8 mouse cellular contexts compared by ENCODE assay signal in genomic region chr4:131860492-131861340, GRCm38 (mm10). TPM values are rescaled to one million over a fixed set of nuclear protein-coding genes. Genes with fewer than 3 reads are reported as not detected.
DNase-seq lines count a peak whose midpoint lies in the region; ATAC-seq lines count a peak whose summit lies in the region.

No protein-coding gene starts in this region.

- H3K27me3 ChIP-seq in forebrain, embryonic 16.5 days (replicated peaks; ENCODE audit: control insufficient read depth, insufficient read depth, low read length), result no peaks in the 10 kb centered on the region
- no peaks in the 10 kb centered on the region for H3K27me3 ChIP-seq in lung, embryonic 15.5 days

- no peak overlapping the region for H3K4me2 ChIP-seq in forebrain, embryonic 16.5 days (ENCODE audit: low read length)
- H3K4me2 ChIP-seq in lung, embryonic 15.5 days, result no peak overlapping the region

- no peaks in the 10 kb centered on the region for H3K4me1 ChIP-seq in forebrain, embryonic 16.5 days (replicated peaks; ENCODE audit: control insufficient read depth, insufficient read depth, low read length)
- no peaks in the 10 kb centered on the region for H3K4me1 ChIP-seq in lung, embryonic 15.5 days

- no peak overlapping the region for H3K27ac ChIP-seq in forebrain, embryonic 16.5 days (ENCODE audit: low read length)
- no peak overlapping the region for H3K27ac ChIP-seq in lung, embryonic 15.5 days

- H3K36me3 ChIP-seq in forebrain, embryonic 16.5 days (ENCODE audit: control insufficient read depth, insufficient read depth), result peaks cover 2% of the 10 kb centered on the region; the same call in 1 of the 2 replicates
- peaks cover 36% of the 10 kb centered on the region for H3K36me3 ChIP-seq in lung, embryonic 15.5 days

- H3K4me3 ChIP-seq in forebrain, embryonic 16.5 days (replicated peaks; ENCODE audit: low read length), result no peak overlapping the region
- H3K4me3 ChIP-seq in lung, embryonic 15.5 days, result no peak overlapping the region

- no peaks in the 10 kb centered on the region for H3K9me3 ChIP-seq in forebrain, embryonic 16.5 days (ENCODE audit: control insufficient read depth, low read length)
- no peaks in the 10 kb centered on the region for H3K9me3 ChIP-seq in lung, embryonic 15.5 days

- peak; percentile 65 for DNase-seq in MN1 (ENCODE audit: low spot score)
- DNase-seq in c-Kit-positive CD71-positive TER-119-positive erythroid progenitor cells, embryonic 14.5 days (ENCODE audit: low spot score), result peak; percentile 74
- peak; percentile 91 for DNase-seq in heart, postnatal 4 days
- DNase-seq in layer of hippocampus, adult 9-10 months (ENCODE audit: low spot score), result peak; percentile 80
- DNase-seq in retina, adult 2 months (ENCODE audit: low read depth, low spot score), result peak; percentile 81
- peak; percentile 78 to 81 for DNase-seq in thymus, postnatal 36 days

- no peak overlapping the region for H3K9ac ChIP-seq in forebrain, embryonic 16.5 days (replicated peaks; ENCODE audit: low read depth, low read length)
- H3K9ac ChIP-seq in lung, embryonic 15.5 days, result no peak overlapping the region

- 49% methylated on average over 15 of the region's 15 CpGs for WGBS in forebrain, embryonic 16.5 days
- 46% methylated on average over 15 of the region's 15 CpGs for WGBS in lung, embryonic 15.5 days

- ATAC-seq in forebrain, embryonic 16.5 days, result peak; percentile 55; the same call in 1 of the 2 replicates
- peak; percentile 55; the same call in 1 of the 2 replicates for ATAC-seq in lung, embryonic 15.5 days (ENCODE audit: borderline replicate concordance, extremely low read depth, low FRiP score, low TSS enrichment)

RNA-seq across cellular contexts. Expression of gene Srsf4, which starts 12.7 kb away (rescaled TPM):
- polyA plus RNA-seq in forebrain, embryonic 16.5 days (2015; fragmentation: Nextera tagmentation; extraction: Ambion mirVana), result 143 and 156 TPM in 2 replicates
- total RNA-seq in heart, postnatal 4 days (2021), result 10 to 100 TPM; 73.2 to 76.8 TPM
- polyA plus RNA-seq in lung, embryonic 15.5 days (2015; fragmentation: Nextera tagmentation; extraction: Ambion mirVana), result 117 and 119 TPM in 2 replicates

RNA-seq across cellular contexts. Expression of gene Mecr, which starts 17.4 kb away (rescaled TPM):
- 36.7 and 38.3 TPM in 2 replicates for polyA plus RNA-seq in forebrain, embryonic 16.5 days (2015; fragmentation: Nextera tagmentation; extraction: Ambion mirVana)
- total RNA-seq in heart, postnatal 4 days (2021), result 10 to 100 TPM; 22.4 to 25.2 TPM
- 45.9 and 47.6 TPM in 2 replicates for polyA plus RNA-seq in lung, embryonic 15.5 days (2015; fragmentation: Nextera tagmentation; extraction: Ambion mirVana)

RNA-seq across cellular contexts. Expression of gene Ptpru, which starts 22.6 kb away (rescaled TPM):
- polyA plus RNA-seq in forebrain, embryonic 16.5 days (2015; fragmentation: Nextera tagmentation; extraction: Ambion mirVana), result 21.5 and 29.7 TPM in 2 replicates
- 1 to 10 TPM; 2.1 to 3.6 TPM for total RNA-seq in heart, postnatal 4 days (2021)
- polyA plus RNA-seq in lung, embryonic 15.5 days (2015; fragmentation: Nextera tagmentation; extraction: Ambion mirVana), result 11.7 and 15.9 TPM in 2 replicates
